Mouse (Mus musculus) yolk sac, embryonic 10.5 days (tissue): ENCODE results near the gene Cldn34a.
"Not testable (repeated sequence)": the region's sequence is repeated elsewhere in the genome, so short reads cannot be mapped to it uniquely, and the experiment has no call there.

Source experiments
- DNase-seq: peaks from one replicate; pipeline ENCODE4 v3.0.0-alpha.2; 2017; ENCODE audit warnings: low spot score

The Cldn34a gene

GRCm38 (mm10) chrX:152563034-152563433 lies at the start of gene Cldn34a:
Cldn34a (plus strand) TSS chrX:152563334.
- DNase-seq: no peak

- DNase-seq: not testable (repeated sequence)
Measured at GRCm38 (mm10) chrX:152518611-152519010, 44.5 kb upstream of the Cldn34a start.

- no peak for DNase-seq
Measured at GRCm38 (mm10) chrX:152545736-152546135, 17.4 kb upstream of the Cldn34a start.

GRCm38 (mm10) chrX:152548180-152548579 lies 15.0 kb upstream of the Cldn34a start:
- DNase-seq: no peak

DNA sequence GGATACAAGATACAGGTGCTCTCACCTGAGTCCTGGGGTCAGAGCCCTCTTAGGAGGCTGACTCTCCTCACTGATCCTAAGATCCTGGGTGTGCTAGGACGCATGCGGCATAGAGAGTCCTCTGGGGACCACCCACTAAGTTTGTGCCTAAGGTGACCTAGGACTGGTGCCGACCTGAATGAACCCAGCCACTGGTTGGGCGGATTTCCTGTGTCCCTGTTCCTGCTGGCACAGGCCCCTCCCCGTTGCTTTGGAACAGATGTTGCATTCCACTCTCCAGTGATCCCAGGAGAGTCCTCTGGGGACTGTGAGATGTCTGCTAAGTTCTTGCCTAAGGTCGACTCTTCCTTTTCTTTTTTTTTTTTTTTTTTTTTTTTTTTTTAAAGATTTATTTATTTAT lies 5.7 kb upstream of the Cldn34a start:
- no peak for DNase-seq
